Comparison of ENCODE assay signal across 7 mouse cellular contexts in genomic region chr9:20652260-20652658, GRCm38 (mm10). TPM values are rescaled to one million over a fixed set of nuclear protein-coding genes. Genes with fewer than 3 reads are reported as not detected.
DNase-seq lines count a peak whose midpoint lies in the region; ATAC-seq and TF ChIP-seq lines count a peak whose summit lies in the region.

No protein-coding gene starts in this region.

- no peaks in the 10 kb centered on the region for H3K9me3 ChIP-seq in lung, embryonic 14.5 days (ENCODE audit: low read depth, low read length)
- H3K9me3 ChIP-seq in embryonic facial prominence, embryonic 15.5 days (replicated peaks) = no peaks in the 10 kb centered on the region
- no peaks in the 10 kb centered on the region for H3K9me3 ChIP-seq in limb, embryonic 11.5 days (ENCODE audit: control insufficient read depth, low read length)

- H3K4me3 ChIP-seq in lung, embryonic 14.5 days (ENCODE audit: low read depth, low read length) = peak overlapping the region; percentile 98
- H3K4me3 ChIP-seq in embryonic facial prominence, embryonic 15.5 days (replicated peaks) = peak overlapping the region; percentile 73
- peak overlapping the region; percentile 82 for H3K4me3 ChIP-seq in limb, embryonic 11.5 days (ENCODE audit: low read depth, low read length)
- H3K4me3 ChIP-seq in olfactory bulb, adult 2 months (ENCODE audit: insufficient read depth, low read depth, low read length) = peak overlapping the region; percentile 67

- peak overlapping the region; percentile 87 for H3K9ac ChIP-seq in lung, embryonic 14.5 days
- H3K9ac ChIP-seq in embryonic facial prominence, embryonic 15.5 days = peak overlapping the region; percentile 75
- peak overlapping the region; percentile 76 for H3K9ac ChIP-seq in limb, embryonic 11.5 days (ENCODE audit: low read length)

- WGBS in lung, embryonic 14.5 days = 0% methylated on average over 25 of the region's 25 CpGs
- 0% methylated on average over 25 of the region's 25 CpGs for WGBS in embryonic facial prominence, embryonic 15.5 days
- under 1% methylated on average over 25 of the region's 25 CpGs for WGBS in limb, embryonic 11.5 days
- WGBS in olfactory bulb, adult 2 months = 0% methylated on average over 25 of the region's 25 CpGs

- H3K27ac ChIP-seq in lung, embryonic 14.5 days (ENCODE audit: low read depth) = 0 out of 2 replicates have a peak overlapping the region, but pooled peaks have one; percentile 30
- no peak overlapping the region for H3K27ac ChIP-seq in embryonic facial prominence, embryonic 15.5 days (replicated peaks)
- no peak overlapping the region for H3K27ac ChIP-seq in limb, embryonic 11.5 days (replicated peaks; ENCODE audit: low read depth, low read length)
- H3K27ac ChIP-seq in olfactory bulb, adult 2 months (ENCODE audit: insufficient read depth, low read depth, low read length) = no peak overlapping the region

- peaks cover 59% of the 10 kb centered on the region for H3K36me3 ChIP-seq in lung, embryonic 14.5 days (ENCODE audit: insufficient read depth)
- peaks cover 41% of the 10 kb centered on the region for H3K36me3 ChIP-seq in embryonic facial prominence, embryonic 15.5 days
- H3K36me3 ChIP-seq in limb, embryonic 11.5 days (ENCODE audit: control insufficient read depth, insufficient read depth, low read length) = peaks cover 12% of the 10 kb centered on the region

- peak overlapping the region; percentile 68 for H3K4me2 ChIP-seq in lung, embryonic 14.5 days
- H3K4me2 ChIP-seq in embryonic facial prominence, embryonic 15.5 days (replicated peaks) = peak overlapping the region; percentile 79
- peak overlapping the region; percentile 50 for H3K4me2 ChIP-seq in limb, embryonic 11.5 days (ENCODE audit: low read depth, severe bottlenecking)

- no peak for TF ChIP-seq POLR2A in olfactory bulb, adult 2 months (IDR thresholded peaks at IDR 0.05; ENCODE audit: insufficient read depth, low read depth, low read length)

- H3K27me3 ChIP-seq in lung, embryonic 14.5 days (ENCODE audit: insufficient read depth, low read length) = no peaks in the 10 kb centered on the region
- no peaks in the 10 kb centered on the region for H3K27me3 ChIP-seq in embryonic facial prominence, embryonic 15.5 days
- no peaks in the 10 kb centered on the region for H3K27me3 ChIP-seq in limb, embryonic 11.5 days (ENCODE audit: control insufficient read depth, insufficient read depth, low read length)

- peak; percentile 30 for ATAC-seq in lung, embryonic 14.5 days (ENCODE audit: insufficient read depth)
- ATAC-seq in embryonic facial prominence, embryonic 15.5 days (ENCODE audit: insufficient number of reproducible peaks, low FRiP score, low TSS enrichment, low read depth) = peak; percentile 3; the same call in 1 of the 2 replicates
- peak; percentile 9 for ATAC-seq in limb, embryonic 11.5 days (ENCODE audit: insufficient number of reproducible peaks, low FRiP score, low TSS enrichment, low read depth)

- TF ChIP-seq CTCF in lung, embryonic 14.5 days (IDR thresholded peaks at IDR 0.05; ENCODE audit: low read depth) = no peak
- no peak for TF ChIP-seq CTCF in olfactory bulb, adult 2 months (IDR thresholded peaks at IDR 0.05; ENCODE audit: insufficient read depth, low read depth, low read length)

- H3K4me1 ChIP-seq in lung, embryonic 14.5 days (ENCODE audit: insufficient read depth) = peaks cover 5% of the 10 kb centered on the region
- H3K4me1 ChIP-seq in embryonic facial prominence, embryonic 15.5 days = peaks cover 26% of the 10 kb centered on the region
- peaks cover 10% of the 10 kb centered on the region for H3K4me1 ChIP-seq in limb, embryonic 11.5 days (ENCODE audit: control insufficient read depth, insufficient read depth, low read length)
- H3K4me1 ChIP-seq in olfactory bulb, adult 2 months (ENCODE audit: control insufficient read depth, insufficient read depth, low read length) = peaks cover 10% of the 10 kb centered on the region

- DNase-seq in lung, embryonic 14.5 days = peak; percentile 13
- no peak for DNase-seq in lung, adult 18-20 months
- DNase-seq in limb, embryonic 11.5 days (ENCODE audit: low spot score) = no peak
- no peak for DNase-seq in spleen, postnatal 10 days (ENCODE audit: low spot score in 2 of 2)
- no peak for DNase-seq in thymus, postnatal 14 days

RNA-seq across cellular contexts. Expression of gene Pin1, which starts 0.4 kb away (rescaled TPM):
- polyA plus RNA-seq in lung, embryonic 14.5 days (2014; fragmentation: Nextera tagmentation; extraction: Ambion mirVana) = 53.6 and 58.6 TPM in 2 replicates
- 47.7 and 49.5 TPM in 2 replicates for polyA plus RNA-seq in embryonic facial prominence, embryonic 15.5 days (2015; fragmentation: Nextera tagmentation; extraction: Ambion mirVana)
- 65.0 and 66.4 TPM in 2 replicates for polyA plus RNA-seq in limb, embryonic 11.5 days (2014; fragmentation: Nextera tagmentation; extraction: Ambion mirVana)
- polyA plus RNA-seq in olfactory bulb, adult 2 months (2012; ENCODE audit: insufficient read depth, insufficient read length, low replicate concordance, missing spikeins) = not detected in 2 replicates

RNA-seq across cellular contexts. Expression of gene Fbxl12, which starts 7.7 kb away (rescaled TPM):
- polyA plus RNA-seq in lung, embryonic 14.5 days (2014; fragmentation: Nextera tagmentation; extraction: Ambion mirVana) = 13.1 and 15.0 TPM in 2 replicates
- polyA plus RNA-seq in embryonic facial prominence, embryonic 15.5 days (2015; fragmentation: Nextera tagmentation; extraction: Ambion mirVana) = 18.7 and 19.8 TPM in 2 replicates
- 11.7 and 14.1 TPM in 2 replicates for polyA plus RNA-seq in limb, embryonic 11.5 days (2014; fragmentation: Nextera tagmentation; extraction: Ambion mirVana)
- polyA plus RNA-seq in olfactory bulb, adult 2 months (2012; ENCODE audit: insufficient read depth, insufficient read length, low replicate concordance, missing spikeins) = not detected in 2 replicates

RNA-seq across cellular contexts. Expression of gene Ubl5, which starts 9.6 kb away (rescaled TPM):
- 370 and 372 TPM in 2 replicates for polyA plus RNA-seq in lung, embryonic 14.5 days (2014; fragmentation: Nextera tagmentation; extraction: Ambion mirVana)
- polyA plus RNA-seq in embryonic facial prominence, embryonic 15.5 days (2015; fragmentation: Nextera tagmentation; extraction: Ambion mirVana) = 396 and 416 TPM in 2 replicates
- polyA plus RNA-seq in limb, embryonic 11.5 days (2014; fragmentation: Nextera tagmentation; extraction: Ambion mirVana) = 379 and 389 TPM in 2 replicates
- polyA plus RNA-seq in olfactory bulb, adult 2 months (2012; ENCODE audit: insufficient read depth, insufficient read length, low replicate concordance, missing spikeins) = 162 TPM in 1 of 2 replicates, not detected in the other

Comparison
In these comparisons a context has a peak if more than half of its experiments do, and no peak if none do; other contexts are left out.
1. RNA of gene Pin1, which starts 0.4 kb away (polyA plus RNA-seq): 65.0 to 66.4 TPM in limb, embryonic 11.5 days, 53.6 to 58.6 TPM in lung, embryonic 14.5 days and 47.7 to 49.5 TPM in embryonic facial prominence, embryonic 15.5 days; not detected in olfactory bulb, adult 2 months; every median in the first group is over 10 times any median in the second.
2. Peak in every context shown above with its lines, with median percentiles within 50 percentile points of each other: ATAC-seq, H3K4me2 ChIP-seq, H3K4me3 ChIP-seq and H3K9ac ChIP-seq.